Mouse (Mus musculus) retina, embryonic 14.5 days (tissue): Measurements from ENCODE around the gene Grm5.

Source experiments
- DNase-seq: peaks from one replicate; pipeline ENCODE4 v3.0.0-alpha.2; 2015; ENCODE audit warnings: low spot score

Gene Grm5

DNA sequence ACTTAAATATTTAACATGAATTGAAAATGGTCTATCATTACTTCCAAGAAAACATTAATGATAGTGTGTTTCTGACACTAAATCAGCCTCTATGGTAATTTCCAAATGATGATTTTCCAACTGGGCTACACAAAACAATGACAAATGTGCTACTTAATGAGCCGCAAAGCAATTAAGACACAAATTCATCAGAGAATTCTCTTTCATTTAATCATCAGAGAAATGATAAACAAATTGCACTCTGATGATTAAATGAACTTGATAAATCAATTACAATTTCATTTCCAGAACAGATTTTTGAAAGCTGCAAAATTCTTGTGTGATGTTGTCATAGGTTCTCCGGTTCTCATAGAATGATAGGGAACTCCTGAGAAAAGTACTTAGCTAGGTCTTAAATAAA is 577.6 kb downstream of the Grm5 start:
- no peak for DNase-seq
